Mouse (Mus musculus): ENCODE data around the gene Map2k6.

DNA sequence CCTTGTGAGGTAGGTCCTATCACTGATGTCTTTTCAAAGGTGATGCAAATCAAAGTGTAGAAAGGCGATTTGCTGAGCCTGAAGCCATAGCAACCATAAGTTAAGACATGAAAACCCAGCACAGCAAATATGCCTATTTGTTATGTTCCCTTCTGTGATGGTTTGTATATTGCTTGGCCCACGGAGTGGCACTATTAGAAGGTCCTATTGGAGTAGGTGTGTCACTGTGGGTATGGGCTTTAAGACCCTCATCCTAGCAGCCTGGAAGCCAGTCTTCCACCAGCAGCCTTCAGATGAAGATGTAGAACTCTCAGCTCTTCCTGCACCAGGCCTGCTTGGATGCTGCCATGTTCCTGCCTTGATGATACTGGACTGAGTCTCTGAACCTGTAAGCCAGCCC lies 13.4 kb upstream of the Map2k6 start:
- TF ChIP-seq CTCF (IDR thresholded peaks at IDR 0.05; ENCODE audit: low read depth) (no peak), EP300 (IDR thresholded peaks at IDR 0.05; ENCODE audit: low read depth) (no peak)

Measured in liver, postnatal 0 days (tissue).